Mouse (Mus musculus): Measurements from ENCODE around the gene Slc25a13.
"Not testable (repeated sequence)": the region's sequence is repeated elsewhere in the genome, so short reads cannot be mapped to it uniquely, and the experiment has no call there.

The Slc25a13 gene

DNA sequence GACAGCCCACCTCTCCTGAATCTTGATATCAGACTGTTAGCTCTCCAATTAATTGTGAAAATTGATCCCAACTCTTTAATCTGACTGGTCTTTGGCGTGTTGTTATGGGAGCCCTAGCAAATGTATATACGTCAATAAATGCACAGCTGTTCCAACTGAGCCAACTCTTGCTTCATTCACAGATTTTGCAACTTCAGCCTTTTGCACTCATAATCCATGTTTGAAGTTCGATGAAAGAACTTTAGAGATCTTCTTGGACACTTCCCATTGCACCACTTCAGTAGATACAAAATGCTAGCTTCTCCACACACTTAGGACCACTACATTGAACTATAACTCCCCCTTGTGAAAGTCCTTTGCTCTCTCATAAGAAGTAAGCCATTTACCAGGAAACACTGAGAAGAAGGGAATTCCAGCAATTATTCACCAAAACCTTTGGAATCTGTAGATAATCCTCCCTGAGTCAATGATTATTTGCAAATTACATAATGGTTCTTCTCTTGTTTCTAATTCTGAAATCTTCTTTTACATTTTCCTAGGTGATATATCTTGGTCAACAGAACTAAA lies 11.3 kb downstream of the Slc25a13 start:
- no peak for DNase-seq (ENCODE audit: extremely low spot score)

DNA sequence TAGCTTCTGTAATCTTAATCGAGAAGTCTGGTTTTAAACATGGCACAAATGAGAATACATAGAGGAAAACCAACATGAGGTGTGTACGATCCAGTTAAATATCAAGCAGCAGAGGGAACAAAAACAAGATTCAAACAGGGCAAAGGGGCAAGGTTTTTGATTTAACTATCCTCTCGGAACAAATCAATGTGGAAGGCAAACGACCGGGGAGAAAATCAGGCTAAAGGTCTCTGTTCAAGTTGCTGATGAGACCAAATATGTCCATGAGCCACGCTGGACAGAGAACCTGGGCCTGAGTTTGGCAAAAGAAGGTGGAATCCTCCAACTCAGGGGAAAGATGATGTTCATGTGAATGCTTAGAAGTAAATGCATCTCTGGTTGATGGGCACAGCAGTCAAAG lies 14.5 kb downstream of the Slc25a13 start:
- no peak for DNase-seq (ENCODE audit: extremely low spot score)

GRCm38 (mm10) chr6:6201977-6202376 lies 15.0 kb downstream of the Slc25a13 start:
- no peak for DNase-seq (ENCODE audit: extremely low spot score)

GRCm38 (mm10) chr6:6199138-6199870 lies 17.7 kb downstream of the Slc25a13 start:
- no peak for DNase-seq (ENCODE audit: extremely low spot score)

DNA sequence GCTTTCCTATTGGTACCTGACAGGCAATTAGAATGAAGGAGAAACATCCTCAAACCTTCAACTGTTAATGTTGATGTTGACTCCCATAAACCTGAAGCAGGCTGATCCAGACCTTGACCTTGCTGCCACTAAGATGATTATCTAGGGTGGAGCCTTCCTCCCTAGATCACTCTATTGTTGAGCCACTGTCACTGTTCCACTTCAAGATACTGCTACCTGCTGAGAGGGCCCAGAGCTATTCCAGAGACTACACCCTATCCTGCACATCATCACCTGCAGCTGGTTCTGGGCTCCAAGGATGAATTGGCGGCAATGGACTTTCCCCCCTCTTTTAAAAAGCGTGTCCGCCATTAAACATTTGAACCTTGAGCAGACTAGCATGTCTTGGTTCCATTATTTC lies 18.9 kb downstream of the Slc25a13 start:
- DNase-seq (ENCODE audit: extremely low spot score): not testable (repeated sequence)

DNA sequence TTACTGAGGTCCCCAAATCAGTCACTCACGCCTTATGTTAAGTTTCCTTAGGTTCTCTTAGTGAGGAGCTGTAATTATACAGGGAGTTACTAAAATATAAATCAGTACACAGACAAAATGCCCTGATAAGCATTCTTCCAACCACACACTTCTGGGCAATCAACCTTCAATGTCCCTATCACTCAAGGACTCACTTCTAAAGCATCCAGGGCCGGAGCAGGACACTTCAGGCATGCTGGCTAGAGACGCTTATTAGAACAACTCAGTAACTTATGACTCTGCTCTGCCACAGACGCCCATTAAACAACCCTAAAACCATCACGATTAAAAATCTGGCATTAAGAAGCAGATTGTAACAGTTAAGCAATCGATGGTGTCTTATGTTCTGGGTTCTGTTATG lies 19.6 kb downstream of the Slc25a13 start:
- no peak for DNase-seq (ENCODE audit: extremely low spot score)

- DNase-seq (ENCODE audit: extremely low spot score): no peak
Measured at GRCm38 (mm10) chr6:6196527-6196926, 20.4 kb downstream of the Slc25a13 start.

DNA sequence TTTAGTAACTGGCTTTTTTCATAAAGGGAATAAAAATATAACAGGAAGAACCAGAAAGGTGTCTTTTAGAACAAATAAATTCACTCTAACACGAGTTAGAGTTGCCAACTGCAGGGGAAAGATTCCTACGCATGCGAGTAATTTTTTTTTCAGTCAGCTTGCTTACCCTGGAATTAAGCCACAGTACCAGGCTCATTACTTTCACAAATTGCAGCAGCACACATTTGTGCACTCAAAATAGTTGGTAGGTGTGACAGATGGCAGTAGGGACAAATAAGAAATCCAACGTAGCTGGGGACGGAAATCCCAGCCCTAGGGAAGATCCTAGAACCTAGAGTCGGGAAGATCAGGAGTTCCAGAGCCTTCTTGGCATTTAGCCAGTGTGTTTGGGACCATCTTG lies 22.1 kb downstream of the Slc25a13 start:
- DNase-seq (ENCODE audit: extremely low spot score): no peak

- no peak for DNase-seq (ENCODE audit: extremely low spot score)
Measured at GRCm38 (mm10) chr6:6193906-6194305, 23.1 kb downstream of the Slc25a13 start.

- DNase-seq (ENCODE audit: extremely low spot score): no peak
Measured at GRCm38 (mm10) chr6:6192413-6192812, 24.6 kb downstream of the Slc25a13 start.

DNA sequence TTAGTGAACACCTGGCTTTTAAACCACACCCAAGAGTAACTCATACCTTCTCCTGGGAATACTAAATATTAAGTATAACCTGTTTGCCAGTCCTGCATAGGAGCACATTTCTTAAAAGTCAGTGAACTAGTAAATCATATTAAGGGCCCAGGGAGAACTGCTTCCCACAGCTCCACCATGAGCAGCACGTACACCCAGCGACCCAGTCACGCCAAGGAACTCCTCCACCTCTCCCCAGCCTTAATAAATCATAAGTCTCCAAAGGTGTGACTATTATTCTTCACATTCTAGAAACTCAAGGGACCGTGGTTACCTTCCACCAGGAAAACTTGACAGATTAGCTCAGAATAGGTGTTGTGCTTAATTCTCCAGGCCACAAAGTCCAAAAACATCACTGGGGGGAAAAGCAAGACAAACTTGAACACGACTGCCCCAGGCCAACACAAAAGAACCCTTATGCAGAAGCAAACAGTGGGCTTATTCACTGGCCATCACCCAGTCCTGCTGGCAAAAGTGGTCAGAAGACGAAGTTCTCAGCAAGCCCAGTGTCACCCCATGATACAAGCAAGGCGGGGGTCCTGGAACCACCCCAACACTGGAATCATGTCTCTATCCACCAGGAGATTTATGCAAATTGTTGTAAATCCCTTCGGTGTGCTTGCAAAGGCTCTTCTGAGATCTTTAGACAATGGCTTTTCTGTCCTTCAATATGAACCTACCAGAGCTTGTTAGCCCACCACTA lies 25.2 kb downstream of the Slc25a13 start:
- no peak for DNase-seq (ENCODE audit: extremely low spot score)

- DNase-seq (ENCODE audit: extremely low spot score): no peak
Measured at GRCm38 (mm10) chr6:6188970-6189369, 28.0 kb downstream of the Slc25a13 start.

- no peak for DNase-seq (ENCODE audit: extremely low spot score)
Measured at GRCm38 (mm10) chr6:6186468-6186867, 30.5 kb downstream of the Slc25a13 start.

GRCm38 (mm10) chr6:6185735-6186068 lies 31.3 kb downstream of the Slc25a13 start:
- DNase-seq (ENCODE audit: extremely low spot score): no peak

GRCm38 (mm10) chr6:6184921-6185734 lies 31.8 kb downstream of the Slc25a13 start:
- no peak for DNase-seq (ENCODE audit: extremely low spot score)

DNA sequence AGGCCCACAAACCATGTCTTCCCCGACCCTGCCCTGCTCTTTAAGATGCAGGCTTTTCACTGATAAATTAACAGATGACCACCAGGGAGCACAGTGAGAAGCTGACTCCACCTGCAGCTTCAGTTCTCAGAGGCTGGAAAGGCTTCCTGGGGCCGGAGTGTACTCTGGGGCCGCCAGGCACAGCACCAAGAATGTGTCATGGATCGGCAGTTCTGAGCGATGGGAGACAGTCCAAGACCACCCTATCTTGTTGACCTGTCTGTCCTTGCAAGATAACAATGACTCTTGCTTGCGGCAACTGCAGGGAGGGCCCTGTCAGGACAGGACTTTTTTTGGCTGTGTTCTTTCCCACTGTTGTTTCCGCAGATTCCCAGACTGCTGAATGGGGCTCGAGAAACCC lies 33.4 kb downstream of the Slc25a13 start:
- no peak for DNase-seq (ENCODE audit: extremely low spot score)

DNA sequence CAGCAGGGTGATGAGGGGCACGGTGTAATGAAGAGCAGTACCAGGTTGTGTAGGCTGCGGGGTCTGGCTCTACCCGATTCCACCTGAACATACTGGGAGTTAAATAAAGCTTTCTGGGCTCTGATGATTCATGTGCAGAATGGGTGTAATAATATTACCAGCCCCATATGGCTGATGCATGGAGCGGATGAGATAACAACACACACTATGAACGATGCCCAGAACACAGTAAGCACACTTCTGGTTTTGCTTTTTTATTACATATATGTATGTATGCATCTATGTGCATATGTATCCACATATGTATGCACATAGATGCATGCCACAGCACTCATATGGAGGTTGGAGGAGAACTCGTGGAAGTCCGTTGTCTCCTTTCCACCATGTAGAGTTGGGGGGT lies 34.8 kb downstream of the Slc25a13 start:
- no peak for DNase-seq (ENCODE audit: extremely low spot score)

GRCm38 (mm10) chr6:6178341-6178740 lies 38.6 kb downstream of the Slc25a13 start:
- not testable (repeated sequence) for DNase-seq (ENCODE audit: extremely low spot score)

DNA sequence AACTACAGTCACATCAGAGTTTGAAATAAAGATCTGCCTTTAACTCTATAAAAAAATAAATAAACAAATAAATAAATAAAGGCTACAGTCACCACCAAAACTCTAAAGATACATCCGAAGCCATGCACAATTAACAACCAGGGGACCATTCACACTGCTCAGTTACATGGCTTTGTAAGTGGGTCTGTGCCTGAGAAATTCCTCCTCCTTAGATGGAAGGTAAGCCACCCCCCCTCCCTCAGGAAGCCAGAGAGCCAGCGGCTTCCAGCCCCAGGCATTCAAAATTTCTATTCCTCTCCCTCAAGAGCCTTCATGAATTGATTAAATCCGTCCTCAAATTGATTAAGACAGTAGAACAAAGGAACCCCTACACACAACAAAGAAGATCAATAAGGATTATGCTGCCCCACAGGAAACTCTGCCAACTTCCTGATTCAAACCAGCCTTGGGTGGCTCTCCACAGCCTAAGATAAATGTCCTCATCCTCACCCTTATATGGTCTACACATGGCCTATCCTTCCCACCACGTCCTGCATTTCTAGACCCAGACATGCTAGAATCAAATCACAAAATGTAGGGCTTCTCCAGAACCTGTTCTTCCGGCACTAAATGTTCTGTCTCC lies 41.5 kb downstream of the Slc25a13 start:
- no peak for DNase-seq (ENCODE audit: extremely low spot score)

DNA sequence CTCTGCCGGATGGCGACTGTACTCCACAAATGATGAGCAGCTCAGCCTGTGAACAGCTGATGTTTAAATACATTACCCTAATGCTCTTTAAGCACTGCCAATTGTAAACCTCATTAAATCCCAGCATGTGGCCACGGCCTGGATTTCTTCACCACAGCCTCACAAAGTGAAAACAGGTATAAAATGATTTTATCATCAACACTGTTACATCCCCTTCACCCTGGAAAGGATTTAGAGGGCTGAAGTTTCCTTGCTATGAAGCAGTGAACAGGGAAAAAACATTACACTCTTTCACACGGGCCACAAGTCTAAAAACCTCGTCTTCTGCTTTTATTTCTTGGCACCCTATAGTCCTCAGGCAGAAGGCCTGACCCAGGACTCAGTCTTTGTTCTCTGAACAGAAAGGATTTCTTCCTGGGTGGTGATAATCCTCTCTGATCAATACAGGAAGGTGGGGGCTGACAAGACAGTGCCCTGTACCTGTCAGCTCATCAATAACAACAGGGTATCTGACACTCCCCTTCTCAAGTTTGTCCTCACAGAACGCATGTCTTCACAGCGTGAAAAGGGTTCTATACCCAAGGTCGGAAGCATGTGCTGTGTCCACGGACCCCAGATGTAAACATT lies 42.9 kb downstream of the Slc25a13 start:
- DNase-seq (ENCODE audit: extremely low spot score): no peak

- peak; percentile 19 for DNase-seq (ENCODE audit: extremely low spot score)
Measured at GRCm38 (mm10) chr6:6173166-6173934, 43.6 kb downstream of the Slc25a13 start.
